ENCODE assay signal across 7 mouse cellular contexts in genomic region chr5:65491767-65492715, GRCm38 (mm10). TPM values are rescaled to one million over a fixed set of nuclear protein-coding genes. Genes with fewer than 3 reads are reported as not detected.
A peak's percentile ranks its signal among the peaks of the same experiment; 100 is the strongest.
DNase-seq lines count a peak whose midpoint lies in the region; ATAC-seq lines count a peak whose summit lies in the region.

No protein-coding gene starts in this region.

- H3K27me3 ChIP-seq in embryonic facial prominence, embryonic 13.5 days: no peaks in the 10 kb centered on the region
- H3K27me3 ChIP-seq in kidney, embryonic 14.5 days (ENCODE audit: control insufficient read depth, insufficient read depth, low read length): no peaks in the 10 kb centered on the region

- peaks cover 24% of the 10 kb centered on the region for H3K4me1 ChIP-seq in embryonic facial prominence, embryonic 13.5 days
- peaks cover 14% of the 10 kb centered on the region; the same call in 1 of the 2 replicates for H3K4me1 ChIP-seq in kidney, embryonic 14.5 days (ENCODE audit: control insufficient read depth, insufficient read depth, low read length)

- ATAC-seq in embryonic facial prominence, embryonic 13.5 days (ENCODE audit: insufficient number of reproducible peaks, insufficient read depth, low FRiP score, low TSS enrichment, low read depth): peak; percentile 67
- peak; percentile 73 for ATAC-seq in kidney, embryonic 14.5 days (ENCODE audit: low FRiP score, low TSS enrichment)

- DNase-seq in adrenal gland, postnatal 25 days: peak; percentile 76
- peak; percentile 80 to 81 for DNase-seq in heart, adult 9 months (ENCODE audit: low spot score in 2 of 2)
- DNase-seq in liver: peak; percentile 74
- peak; percentile 59 to 74 for DNase-seq in monocyte, adult 2 months (ENCODE audit: low read depth in 1 of 2, low spot score in 2 of 2)
- DNase-seq in spleen, postnatal 14 days (ENCODE audit: low spot score in 2 of 2): peak; percentile 61 to 72

- no peaks in the 10 kb centered on the region for H3K9me3 ChIP-seq in embryonic facial prominence, embryonic 13.5 days
- no peaks in the 10 kb centered on the region for H3K9me3 ChIP-seq in kidney, embryonic 14.5 days (ENCODE audit: control insufficient read depth, low read length)

- H3K36me3 ChIP-seq in embryonic facial prominence, embryonic 13.5 days: no peaks in the 10 kb centered on the region
- no peaks in the 10 kb centered on the region for H3K36me3 ChIP-seq in kidney, embryonic 14.5 days (ENCODE audit: control insufficient read depth, insufficient read depth, low read length)

- H3K4me3 ChIP-seq in embryonic facial prominence, embryonic 13.5 days: peak overlapping the region; percentile 94
- H3K4me3 ChIP-seq in kidney, embryonic 14.5 days (ENCODE audit: low read length): peak overlapping the region; percentile 63

- peak overlapping the region; percentile 94 for H3K9ac ChIP-seq in embryonic facial prominence, embryonic 13.5 days
- peak overlapping the region; percentile 77 for H3K9ac ChIP-seq in kidney, embryonic 14.5 days (ENCODE audit: low read depth, low read length)

- H3K27ac ChIP-seq in embryonic facial prominence, embryonic 13.5 days: peak overlapping the region; percentile 94
- H3K27ac ChIP-seq in kidney, embryonic 14.5 days (ENCODE audit: low read depth, low read length): peak overlapping the region; percentile 78

- peak overlapping the region; percentile 87 for H3K4me2 ChIP-seq in embryonic facial prominence, embryonic 13.5 days
- peak overlapping the region; percentile 81 for H3K4me2 ChIP-seq in kidney, embryonic 14.5 days (replicated peaks; ENCODE audit: low read depth, low read length)

- under 1% methylated on average over 57 of the region's 57 CpGs for WGBS in embryonic facial prominence, embryonic 13.5 days
- WGBS in kidney, embryonic 14.5 days: under 1% methylated on average over 54 of the region's 57 CpGs

RNA-seq across cellular contexts. Expression of gene Gm43552, which starts 0.6 kb away (rescaled TPM):
- 10.4 TPM in 1 of 2 replicates, not detected in the other for total RNA-seq in adrenal gland, postnatal 25 days (2021)
- polyA plus RNA-seq in embryonic facial prominence, embryonic 13.5 days (2015; fragmentation: Nextera tagmentation; extraction: Ambion mirVana): not detected in 2 replicates
- not detected in 2 replicates for polyA plus RNA-seq in kidney, embryonic 14.5 days (2014; fragmentation: Nextera tagmentation; extraction: Ambion mirVana)

RNA-seq across cellular contexts. Expression of gene Smim14, which starts 44.9 kb away (rescaled TPM):
- 129 and 151 TPM in 2 replicates for total RNA-seq in adrenal gland, postnatal 25 days (2021)
- polyA plus RNA-seq in embryonic facial prominence, embryonic 13.5 days (2015; fragmentation: Nextera tagmentation; extraction: Ambion mirVana): 102 and 117 TPM in 2 replicates
- 83.9 and 91.6 TPM in 2 replicates for polyA plus RNA-seq in kidney, embryonic 14.5 days (2014; fragmentation: Nextera tagmentation; extraction: Ambion mirVana)

RNA-seq across cellular contexts. Expression of gene Ube2k, which starts 45.0 kb away (rescaled TPM):
- 90.0 and 132 TPM in 2 replicates for total RNA-seq in adrenal gland, postnatal 25 days (2021)
- polyA plus RNA-seq in embryonic facial prominence, embryonic 13.5 days (2015; fragmentation: Nextera tagmentation; extraction: Ambion mirVana): 207 and 213 TPM in 2 replicates
- polyA plus RNA-seq in kidney, embryonic 14.5 days (2014; fragmentation: Nextera tagmentation; extraction: Ambion mirVana): 154 and 186 TPM in 2 replicates

RNA-seq across cellular contexts. Expression of gene Ugdh, which starts 56.3 kb away (rescaled TPM):
- 73.1 and 77.1 TPM in 2 replicates for total RNA-seq in adrenal gland, postnatal 25 days (2021)
- 152 and 179 TPM in 2 replicates for polyA plus RNA-seq in embryonic facial prominence, embryonic 13.5 days (2015; fragmentation: Nextera tagmentation; extraction: Ambion mirVana)
- 56.2 and 68.9 TPM in 2 replicates for polyA plus RNA-seq in kidney, embryonic 14.5 days (2014; fragmentation: Nextera tagmentation; extraction: Ambion mirVana)

Comparison
In these comparisons a context has a peak if more than half of its experiments do, and no peak if none do; other contexts are left out.
1. Peak in every context shown above with its lines: DNase-seq, ATAC-seq, H3K4me3 ChIP-seq and H3K27ac ChIP-seq.